Mouse (Mus musculus): ENCODE results near the gene Dchs2. TPM values are rescaled to one million over a fixed set of nuclear protein-coding genes. Genes with fewer than 3 reads are reported as not detected.

The Dchs2 gene
- polyA plus RNA-seq, 2 experiments, result under 0.01 TPM; not detected in 1

DNA sequence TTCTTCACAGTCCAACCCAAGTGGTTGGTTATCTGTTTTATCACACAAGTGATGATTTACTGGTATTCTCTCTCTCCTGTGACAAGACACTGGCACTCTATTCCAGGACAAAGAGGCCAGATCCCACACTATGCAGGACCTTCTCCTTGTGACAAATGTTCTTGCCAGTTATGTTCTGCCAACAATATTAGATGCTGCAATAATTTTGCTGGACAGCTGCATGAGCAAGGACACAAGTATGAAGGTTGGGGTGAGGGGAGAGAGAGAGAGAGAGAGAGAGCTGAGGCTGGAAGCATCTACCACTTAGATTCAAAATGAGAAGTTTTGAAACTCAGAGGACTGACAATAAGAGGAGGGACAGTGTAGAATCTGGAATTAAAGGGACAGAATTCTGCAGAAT is 162.7 kb downstream of the Dchs2 start:
- Histone ChIP-seq H3K9me3 (ENCODE audit: control insufficient read depth, low read length) (no peaks in the 10 kb centered on the region), H3K4me2 (ENCODE audit: low read depth) (no peak overlapping the region), H3K4me3 (ENCODE audit: insufficient read depth in 1 of 2, low read depth in 2 of 2, low read length in 2 of 2) (no peak overlapping the region), H3K27ac (no peak overlapping the region), H3K27me3 (ENCODE audit: control insufficient read depth, insufficient read depth, low read length) (no peaks in the 10 kb centered on the region), H3K36me3 (replicated peaks; ENCODE audit: control insufficient read depth, insufficient read depth, low read depth) (no peaks in the 10 kb centered on the region), H3K4me1 (replicated peaks; ENCODE audit: control insufficient read depth in 2 of 2, insufficient read depth in 2 of 2, low read length in 1 of 2) (no peaks in the 10 kb centered on the region), H3K9ac (replicated peaks) (no peak overlapping the region)
- DNase-seq (ENCODE audit: low read depth in 3 of 3, low spot score in 3 of 3) (no peak), ATAC-seq (ENCODE audit: insufficient read depth) (no peak)
- TF ChIP-seq CTCF (IDR thresholded peaks at IDR 0.05; ENCODE audit: low read depth) (no peak), EP300 (IDR thresholded peaks at IDR 0.05; ENCODE audit: low read depth) (no peak)

GRCm38 (mm10) chr3:83290953-83291352 is 163.2 kb downstream of the Dchs2 start:
- H3K27me3 ChIP-seq (ENCODE audit: control insufficient read depth, insufficient read depth, low read length), result no peaks in the 10 kb centered on the region
- no peaks in the 10 kb centered on the region for H3K4me1 ChIP-seq (replicated peaks; ENCODE audit: control insufficient read depth in 2 of 2, insufficient read depth in 2 of 2, low read length in 1 of 2)
- ATAC-seq (ENCODE audit: insufficient read depth) (no peak), DNase-seq (ENCODE audit: low read depth in 3 of 3, low spot score in 3 of 3) (no peak)
- H3K36me3 ChIP-seq (replicated peaks; ENCODE audit: control insufficient read depth, insufficient read depth, low read depth), result no peaks in the 10 kb centered on the region
- H3K27ac ChIP-seq, result no peak overlapping the region
- no peak overlapping the region for H3K4me3 ChIP-seq (ENCODE audit: insufficient read depth in 1 of 2, low read depth in 2 of 2, low read length in 2 of 2)
- TF ChIP-seq CTCF (IDR thresholded peaks at IDR 0.05; ENCODE audit: low read depth), result no peak
- no peak for TF ChIP-seq EP300 (IDR thresholded peaks at IDR 0.05; ENCODE audit: low read depth)
- H3K9me3 ChIP-seq (ENCODE audit: control insufficient read depth, low read length), result no peaks in the 10 kb centered on the region
- H3K9ac ChIP-seq (replicated peaks), result no peak overlapping the region
- no peak overlapping the region for H3K4me2 ChIP-seq (ENCODE audit: low read depth)
- WGBS (ENCODE audit: insufficient replicate concordance), result 18% methylated on average over 1 of the region's 1 CpGs

DNA sequence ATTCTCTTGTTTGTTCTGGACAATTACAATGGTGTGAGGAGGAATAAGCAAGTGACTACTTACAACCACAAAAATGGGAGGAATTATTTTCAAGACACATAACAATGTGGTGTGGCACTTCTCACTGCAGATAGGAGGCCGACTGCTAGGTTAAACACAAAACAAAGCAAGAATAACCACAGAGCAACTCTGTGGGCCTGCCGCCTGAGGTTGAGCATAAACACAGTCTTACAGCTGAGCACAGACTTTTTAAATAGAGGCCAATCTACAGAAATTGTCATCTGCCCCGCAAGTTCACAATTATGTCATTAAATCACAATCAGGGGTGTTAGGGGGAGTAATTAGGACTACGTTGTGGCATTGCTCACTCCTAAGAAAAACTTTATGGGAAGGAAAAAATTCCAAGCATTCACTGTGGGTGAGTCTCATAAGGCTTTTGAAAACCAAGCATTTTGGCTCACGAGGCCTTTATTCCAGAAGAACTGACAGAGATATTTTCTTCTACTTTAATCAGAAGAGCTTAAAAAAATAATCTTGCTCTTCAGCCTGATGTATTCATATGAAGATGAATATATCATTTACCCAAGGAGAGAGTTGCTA is 172.1 kb downstream of the Dchs2 start:
- H3K4me2 ChIP-seq (ENCODE audit: low read depth), result no peak overlapping the region
- ATAC-seq (ENCODE audit: insufficient read depth) (no peak), DNase-seq (ENCODE audit: low read depth in 3 of 3, low spot score in 3 of 3) (no peak)
- no peaks in the 10 kb centered on the region for H3K36me3 ChIP-seq (replicated peaks; ENCODE audit: control insufficient read depth, insufficient read depth, low read depth)
- no peak overlapping the region for H3K27ac ChIP-seq
- H3K27me3 ChIP-seq (ENCODE audit: control insufficient read depth, insufficient read depth, low read length), result no peaks in the 10 kb centered on the region
- 58% methylated on average over 5 of the region's 5 CpGs for WGBS (ENCODE audit: insufficient replicate concordance)
- H3K9ac ChIP-seq (replicated peaks), result no peak overlapping the region
- H3K4me1 ChIP-seq (replicated peaks; ENCODE audit: control insufficient read depth in 2 of 2, insufficient read depth in 2 of 2, low read length in 1 of 2), result no peaks in the 10 kb centered on the region
- TF ChIP-seq EP300 (IDR thresholded peaks at IDR 0.05; ENCODE audit: low read depth) (no peak), CTCF (IDR thresholded peaks at IDR 0.05; ENCODE audit: low read depth) (no peak)
- H3K9me3 ChIP-seq (ENCODE audit: control insufficient read depth, low read length), result no peaks in the 10 kb centered on the region
- H3K4me3 ChIP-seq (ENCODE audit: insufficient read depth in 1 of 2, low read depth in 2 of 2, low read length in 2 of 2), result no peak overlapping the region

DNA sequence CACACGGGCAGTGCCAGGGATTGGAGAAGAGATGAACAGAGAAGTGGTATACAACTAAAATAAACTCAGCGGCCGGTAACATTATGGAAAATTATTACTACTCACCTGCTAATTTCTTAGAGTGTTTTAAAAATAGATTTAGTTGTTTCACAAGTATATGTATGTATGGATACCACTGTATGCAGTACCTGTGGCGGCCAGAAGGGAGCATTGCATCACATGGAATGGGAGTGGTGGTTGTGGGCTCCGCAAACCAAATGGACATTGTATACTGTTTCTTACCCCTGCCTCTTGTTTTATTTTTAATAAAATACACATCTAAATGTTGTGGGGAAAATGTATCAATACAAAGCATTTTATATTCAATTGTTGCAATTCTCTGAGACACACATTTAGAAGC is 176.1 kb downstream of the Dchs2 start:
- Histone ChIP-seq H3K27me3 (ENCODE audit: control insufficient read depth, insufficient read depth, low read length) (no peaks in the 10 kb centered on the region), H3K4me1 (replicated peaks; ENCODE audit: control insufficient read depth in 2 of 2, insufficient read depth in 2 of 2, low read length in 1 of 2) (no peaks in the 10 kb centered on the region), H3K9me3 (ENCODE audit: control insufficient read depth, low read length) (no peaks in the 10 kb centered on the region), H3K36me3 (replicated peaks; ENCODE audit: control insufficient read depth, insufficient read depth, low read depth) (no peaks in the 10 kb centered on the region), H3K9ac (replicated peaks) (no peak overlapping the region), H3K4me3 (ENCODE audit: insufficient read depth in 1 of 2, low read depth in 2 of 2, low read length in 2 of 2) (no peak overlapping the region), H3K4me2 (ENCODE audit: low read depth) (no peak overlapping the region), H3K27ac (no peak overlapping the region)
- TF ChIP-seq CTCF (IDR thresholded peaks at IDR 0.05; ENCODE audit: low read depth) (peak; percentile 31), EP300 (IDR thresholded peaks at IDR 0.05; ENCODE audit: low read depth) (no peak)
- no peak for DNase-seq (ENCODE audit: low read depth in 3 of 3, low spot score in 3 of 3)
- 66% methylated on average over 5 of the region's 5 CpGs for WGBS (ENCODE audit: insufficient replicate concordance)
- ATAC-seq (ENCODE audit: insufficient read depth), result no peak

DNA sequence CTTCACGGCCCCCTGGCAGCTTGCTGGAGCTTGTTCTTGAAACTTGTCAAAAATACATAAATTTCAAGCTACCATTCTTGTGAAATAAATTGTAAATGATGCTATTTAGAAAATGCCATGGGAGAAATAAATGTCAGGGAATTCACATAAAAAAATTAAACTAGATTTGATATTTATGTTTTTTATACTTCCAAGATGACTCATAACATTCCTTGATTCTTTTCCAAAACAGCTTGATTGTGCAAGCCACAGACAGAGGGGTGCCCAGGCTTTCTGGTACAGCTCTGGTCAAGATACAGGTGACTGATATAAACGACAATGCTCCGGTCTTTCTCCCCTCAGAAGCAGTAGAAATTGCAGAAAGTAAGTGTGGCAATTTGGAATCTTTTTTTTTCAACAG is 218.2 kb downstream of the Dchs2 start:
- DNase-seq (ENCODE audit: low read depth in 3 of 3, low spot score in 3 of 3), result no peak
- WGBS (ENCODE audit: insufficient replicate concordance), result 55% methylated on average over 3 of the region's 3 CpGs
- no peak overlapping the region for H3K9ac ChIP-seq (replicated peaks)

More for the DNA sequence above, 218.2 kb downstream of the Dchs2 start:
- Histone ChIP-seq H3K27me3 (ENCODE audit: control insufficient read depth, insufficient read depth, low read length) (no peaks in the 10 kb centered on the region), H3K9me3 (ENCODE audit: control insufficient read depth, low read length) (no peaks in the 10 kb centered on the region), H3K36me3 (replicated peaks; ENCODE audit: control insufficient read depth, insufficient read depth, low read depth) (no peaks in the 10 kb centered on the region), H3K4me1 (replicated peaks; ENCODE audit: control insufficient read depth in 2 of 2, insufficient read depth in 2 of 2, low read length in 1 of 2) (no peaks in the 10 kb centered on the region), H3K27ac (no peak overlapping the region), H3K4me2 (ENCODE audit: low read depth) (no peak overlapping the region), H3K4me3 (ENCODE audit: insufficient read depth in 1 of 2, low read depth in 2 of 2, low read length in 2 of 2) (no peak overlapping the region)
- ATAC-seq (ENCODE audit: insufficient read depth), result no peak
- TF ChIP-seq CTCF (IDR thresholded peaks at IDR 0.05; ENCODE audit: low read depth) (no peak), EP300 (IDR thresholded peaks at IDR 0.05; ENCODE audit: low read depth) (no peak)

Data from liver, embryonic 14.5 days (tissue).